Mouse (Mus musculus): ENCODE measurements around the gene Cat.

DNA sequence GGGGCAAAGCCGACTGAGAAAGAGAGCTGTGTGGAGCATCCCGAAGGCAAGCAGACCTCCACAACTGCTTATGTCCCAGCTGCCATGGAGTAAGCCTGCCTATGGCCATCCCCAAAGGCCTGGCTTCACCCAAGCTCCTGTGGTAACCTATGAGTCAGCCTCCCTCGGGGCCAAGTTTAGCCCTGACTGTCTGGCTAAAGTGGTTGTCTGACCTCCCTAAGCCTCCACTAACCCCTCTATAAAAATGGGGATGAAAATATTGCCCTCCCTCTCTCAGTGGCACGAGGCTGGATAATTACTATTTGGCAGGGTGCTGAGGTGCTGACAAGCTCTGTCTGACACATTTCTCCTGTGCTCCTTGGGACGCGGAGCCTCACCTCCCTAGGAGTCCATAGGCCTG lies 73.6 kb downstream of the Cat start, which contains the start of gene Elf5:
- TF ChIP-seq CTCF (IDR thresholded peaks at IDR 0.05; ENCODE audit: low read depth, low read length) (no peak), POLR2A (IDR thresholded peaks at IDR 0.05; ENCODE audit: insufficient read depth, low read length) (no peak)

Data from ES-Bruce4 (cell line).